Mouse (Mus musculus) thymus, postnatal 4 days (tissue): Measurements from ENCODE around the gene Tsacc.
"Not testable (repeated sequence)": the region's sequence is repeated elsewhere in the genome, so short reads cannot be mapped to it uniquely, and the experiment has no call there.

Source experiments
- DNase-seq: peaks from one replicate; pipeline ENCODE4 v3.0.0; 2021

Tsacc gene

DNA sequence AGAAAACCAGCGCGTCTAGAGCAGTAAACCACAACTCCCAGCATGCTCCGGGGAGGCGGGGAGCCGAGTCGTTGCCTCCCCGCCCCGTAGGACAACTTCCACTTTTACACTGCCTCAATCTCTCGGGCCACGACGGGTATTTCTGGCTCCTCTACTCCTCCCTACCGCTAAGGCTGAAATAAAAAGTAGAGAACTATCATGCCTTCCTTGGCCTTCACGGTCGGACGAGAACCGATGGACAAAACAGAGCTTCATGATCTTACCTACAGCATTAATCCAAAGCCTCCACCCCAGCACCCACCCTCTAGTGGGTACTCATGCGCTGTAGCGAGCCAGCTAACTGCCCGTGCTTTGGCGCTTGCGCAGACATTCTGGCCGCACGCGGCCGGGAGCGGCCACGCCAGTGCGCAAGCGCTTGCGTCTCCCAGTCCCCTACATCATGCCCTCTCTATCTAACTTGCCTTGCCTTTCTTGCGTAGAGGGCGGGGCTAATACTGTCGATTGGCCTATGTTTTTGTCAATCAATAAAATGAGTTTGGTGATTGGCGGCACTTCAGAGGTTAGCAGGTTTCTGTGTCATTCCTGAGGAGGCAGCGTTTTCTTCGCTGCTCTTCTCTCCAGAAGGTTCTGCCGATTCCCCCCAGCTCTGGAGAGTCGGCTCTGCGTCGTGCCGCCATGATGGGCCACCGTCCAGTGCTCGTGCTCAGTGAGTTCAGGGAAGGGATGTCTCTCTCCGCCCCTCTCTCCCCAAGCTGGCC, at the start of gene Tsacc, which contains the start of gene Cct3:
Tsacc (minus strand) TSS at position 439 of the 758 bp plus-strand sequence.
Cct3 (plus strand) TSS at position 556 of the 758 bp plus-strand sequence.
- peak; percentile 94 for DNase-seq

GRCm38 (mm10) chr3:88339006-88339405, 42.2 kb upstream of the Tsacc start:
- DNase-seq = no peak

- no peak for DNase-seq
Observed at GRCm38 (mm10) chr3:88338316-88338715, 41.5 kb upstream of the Tsacc start.

DNA sequence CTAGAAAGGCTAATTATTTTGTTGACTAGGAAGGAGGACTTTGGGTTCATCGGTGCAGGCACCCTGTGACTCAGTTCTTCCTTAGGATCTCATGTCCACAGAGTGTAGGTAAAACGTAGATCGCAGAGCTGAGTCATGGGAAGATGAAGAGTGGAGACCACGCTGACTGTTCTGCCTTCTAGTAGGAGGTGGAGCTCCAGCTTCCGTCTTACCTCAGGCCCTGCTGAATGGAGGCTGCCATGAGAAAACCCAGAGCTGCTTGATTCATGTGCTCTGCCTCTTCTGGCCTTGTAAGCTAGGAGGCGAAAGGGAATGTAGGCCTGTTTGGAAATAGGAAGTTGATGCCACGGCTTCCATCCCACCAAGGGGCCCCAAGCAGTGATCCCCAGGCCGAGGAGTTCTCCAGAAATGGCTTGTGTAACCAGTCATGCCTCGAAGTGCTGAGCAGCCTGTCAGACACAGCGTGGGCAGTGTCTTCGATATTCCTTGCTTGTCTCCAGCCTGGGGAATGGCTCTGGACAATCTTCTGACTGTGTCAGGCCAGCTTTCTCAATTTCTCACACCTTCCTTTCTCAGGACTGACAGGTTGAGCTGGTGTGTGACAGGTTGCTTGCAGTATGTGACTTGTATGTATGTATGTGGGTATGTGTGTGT, 40.7 kb upstream of the Tsacc start:
- DNase-seq = peak; percentile 25

- DNase-seq = peak; percentile 97
Observed at GRCm38 (mm10) chr3:88336058-88337013, 39.5 kb upstream of the Tsacc start, which contains the start of the genes Tmem79 and Smg5. TSS of gene Tmem79 (minus strand) at chr3:88336148. TSS of gene Smg5 (plus strand) at chr3:88336260.

DNA sequence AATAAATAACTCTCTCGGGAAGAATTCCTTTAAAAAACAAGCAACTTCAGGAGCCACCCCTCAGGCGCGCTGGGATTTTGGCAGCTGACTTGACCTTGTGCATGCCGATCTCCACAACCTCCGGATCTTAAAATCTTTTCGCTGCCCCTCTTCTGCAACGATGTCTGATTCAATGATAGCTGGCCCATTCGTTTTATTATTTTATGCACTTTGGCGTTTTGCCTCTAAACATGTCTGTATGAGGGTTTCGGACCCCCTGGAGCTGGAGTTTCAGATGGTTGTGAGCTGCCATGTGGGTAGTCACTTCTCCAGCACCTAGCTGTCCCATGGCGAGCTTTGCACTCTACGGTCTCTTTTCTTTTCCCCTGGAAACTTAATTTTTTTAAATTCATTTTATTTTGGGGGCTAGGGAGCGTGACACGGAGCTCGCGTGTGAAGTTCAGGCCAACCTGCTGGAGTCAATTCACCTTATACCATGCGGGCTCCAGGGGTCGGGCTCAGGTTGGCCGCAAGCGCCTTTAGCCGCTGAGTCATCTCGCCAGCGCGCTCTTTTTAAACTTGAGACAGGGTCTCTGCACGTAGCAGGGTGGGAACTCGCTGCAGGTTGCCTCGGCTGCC, 38.7 kb upstream of the Tsacc start:
- DNase-seq = no peak

GRCm38 (mm10) chr3:88334902-88335435, 38.2 kb upstream of the Tsacc start:
- no peak for DNase-seq

GRCm38 (mm10) chr3:88334029-88334658, 37.3 kb upstream of the Tsacc start:
- DNase-seq = no peak

DNA sequence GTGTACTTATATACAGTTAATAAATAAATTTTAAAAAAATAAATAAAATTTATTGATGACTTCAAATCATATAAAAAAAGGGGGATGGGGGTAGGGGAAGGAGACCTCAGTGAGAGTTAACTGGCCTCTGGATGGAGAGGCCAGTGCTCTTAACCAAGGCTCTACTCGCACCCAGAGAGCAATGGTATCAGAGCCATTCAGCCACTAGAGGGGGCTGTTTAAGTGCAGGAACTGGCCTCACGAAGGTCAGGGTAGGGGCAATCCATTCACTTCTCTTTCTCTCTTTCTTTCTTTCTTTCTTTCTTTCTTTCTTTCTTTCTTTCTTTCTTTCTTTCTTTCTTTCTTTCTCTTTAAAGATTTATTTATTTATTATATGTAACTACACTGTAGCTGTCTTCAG, 34.5 kb upstream of the Tsacc start:
- DNase-seq = peak; percentile 71

DNA sequence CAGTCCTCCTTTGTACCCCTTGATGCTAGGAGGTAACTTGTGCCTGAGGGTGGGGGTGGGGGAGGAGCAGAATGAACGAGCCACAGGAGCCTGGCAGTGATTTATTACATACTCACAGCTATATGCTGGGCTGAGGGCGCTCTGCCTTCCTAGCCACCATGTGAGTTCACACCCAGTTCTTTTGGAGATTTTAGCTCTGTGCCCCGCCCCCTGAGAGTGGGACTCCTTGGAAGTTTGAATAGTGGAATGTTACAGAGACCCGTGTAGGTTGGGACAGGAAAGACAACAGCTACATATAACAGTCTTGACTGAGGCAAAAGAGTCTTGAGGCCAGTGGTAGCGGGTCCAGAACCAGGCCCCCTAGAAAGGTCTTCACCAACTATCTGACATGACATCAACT, 32.2 kb upstream of the Tsacc start:
- no peak for DNase-seq

DNA sequence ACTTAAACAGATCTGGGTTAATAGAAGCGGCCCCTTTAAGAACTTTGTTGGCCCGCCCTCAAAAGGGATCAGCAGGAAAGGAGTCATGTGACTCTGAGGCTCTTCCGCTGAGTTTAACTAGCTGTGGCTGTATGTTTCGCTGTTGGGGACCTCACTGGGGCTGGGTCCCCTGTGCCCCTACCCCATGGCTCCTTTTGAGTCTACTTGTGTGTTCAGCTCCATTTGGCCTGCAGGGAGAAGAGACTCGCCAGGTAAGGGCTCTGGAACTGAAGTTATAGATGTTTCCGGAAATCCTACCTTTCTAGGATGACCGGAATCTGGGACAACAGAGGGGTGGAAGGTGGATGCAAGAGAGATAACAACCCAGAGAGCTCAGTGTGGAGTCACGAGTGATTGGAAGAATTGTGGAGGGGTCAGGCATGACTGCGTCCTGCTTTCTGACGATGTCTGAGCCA, 28.2 kb upstream of the Tsacc start, which contains the start of gene Glmp:
Glmp (plus strand) TSS at position 73 of the 455 bp plus-strand sequence.
- DNase-seq = peak; percentile 56

GRCm38 (mm10) chr3:88299172-88299571, 2.4 kb upstream of the Tsacc start:
- no peak for DNase-seq

GRCm38 (mm10) chr3:88297321-88297851, 587 bp upstream of the Tsacc start:
- no peak for DNase-seq

DNA sequence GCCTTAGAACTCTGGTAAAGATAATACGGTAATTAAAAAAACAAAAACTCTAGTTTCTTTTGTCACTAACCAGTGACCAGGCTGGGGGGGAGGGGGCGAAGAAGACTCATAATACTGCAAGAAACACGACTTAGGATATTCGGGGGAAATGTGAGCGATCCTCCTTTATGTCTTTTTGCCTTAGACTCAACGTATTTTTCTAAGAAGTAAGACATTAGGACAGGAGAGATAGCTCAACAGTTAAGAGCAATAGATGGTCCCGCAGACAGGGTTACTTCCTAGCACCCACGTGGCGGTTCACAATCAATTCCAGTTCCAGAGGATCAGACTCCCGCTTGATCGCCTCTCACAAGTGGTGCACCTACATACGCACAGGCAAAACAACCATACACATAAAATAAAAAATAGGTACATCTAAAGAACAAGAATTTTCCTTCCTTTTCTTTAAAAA, 664 bp downstream of the Tsacc start:
- peak; percentile 37 for DNase-seq

- DNase-seq = not testable (repeated sequence)
Observed at GRCm38 (mm10) chr3:88295272-88295671, 1.5 kb downstream of the Tsacc start.

DNA sequence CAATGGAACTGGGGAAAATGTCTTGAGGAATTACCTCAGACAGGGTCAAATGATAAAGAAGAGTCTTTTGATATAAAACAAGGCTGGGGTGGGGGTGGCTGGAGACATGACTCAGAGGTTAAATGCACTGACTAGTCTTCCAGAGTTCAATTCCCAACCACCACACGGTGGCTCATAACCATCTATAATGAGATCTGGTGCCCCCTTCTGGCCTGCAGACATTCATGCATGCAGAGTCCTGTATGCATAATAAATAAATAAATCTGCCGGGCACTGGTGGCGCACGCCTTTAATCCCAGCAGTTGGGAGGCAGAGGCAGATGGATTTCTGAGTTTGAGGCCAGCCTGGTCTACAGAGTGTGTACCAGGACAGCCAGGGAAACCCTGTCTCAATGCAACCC, 4.8 kb downstream of the Tsacc start:
- DNase-seq = peak; percentile 60

- not testable (repeated sequence) for DNase-seq
Observed at GRCm38 (mm10) chr3:88288133-88288713, 8.6 kb downstream of the Tsacc start.

DNA sequence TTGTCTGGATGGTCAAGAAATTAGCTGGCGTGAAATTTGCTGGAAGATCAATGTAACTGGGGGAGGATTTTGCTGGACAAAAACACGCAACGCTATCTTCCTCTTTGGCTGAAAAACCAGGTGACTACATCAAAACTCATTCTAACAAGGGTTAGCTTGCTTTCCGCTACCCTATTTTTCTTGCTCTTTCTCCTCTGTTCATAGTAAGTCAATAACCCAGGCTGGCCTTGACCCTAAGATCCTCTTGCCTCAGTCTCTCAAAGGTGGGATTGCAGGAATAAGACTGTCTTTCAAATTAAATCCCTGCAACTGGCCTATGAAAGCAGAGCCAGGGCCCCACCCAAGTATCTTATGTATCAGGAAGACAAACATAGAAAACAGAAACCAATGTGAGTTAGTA, 9.7 kb downstream of the Tsacc start, which contains the start of gene Gm38392:
Gm38392 (minus strand) TSS at position 101 of the 400 bp plus-strand sequence.
- no peak for DNase-seq

DNA sequence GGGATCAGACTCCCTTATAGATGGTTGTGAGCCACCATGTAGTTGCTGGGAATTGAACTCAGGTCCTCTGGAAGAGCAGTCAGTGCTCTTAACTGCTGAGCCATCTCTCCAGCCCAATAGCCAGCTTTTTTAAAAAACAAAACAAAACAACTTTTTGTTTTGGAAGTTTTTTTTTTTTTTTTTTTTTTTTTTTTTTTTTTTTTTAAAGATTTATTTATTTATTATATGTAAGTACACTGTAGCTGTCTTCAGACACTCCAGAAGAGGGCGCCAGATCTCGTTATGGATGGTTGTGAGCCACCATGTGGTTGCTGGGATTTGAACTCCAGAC, 11.3 kb downstream of the Tsacc start:
- DNase-seq = not testable (repeated sequence)

DNA sequence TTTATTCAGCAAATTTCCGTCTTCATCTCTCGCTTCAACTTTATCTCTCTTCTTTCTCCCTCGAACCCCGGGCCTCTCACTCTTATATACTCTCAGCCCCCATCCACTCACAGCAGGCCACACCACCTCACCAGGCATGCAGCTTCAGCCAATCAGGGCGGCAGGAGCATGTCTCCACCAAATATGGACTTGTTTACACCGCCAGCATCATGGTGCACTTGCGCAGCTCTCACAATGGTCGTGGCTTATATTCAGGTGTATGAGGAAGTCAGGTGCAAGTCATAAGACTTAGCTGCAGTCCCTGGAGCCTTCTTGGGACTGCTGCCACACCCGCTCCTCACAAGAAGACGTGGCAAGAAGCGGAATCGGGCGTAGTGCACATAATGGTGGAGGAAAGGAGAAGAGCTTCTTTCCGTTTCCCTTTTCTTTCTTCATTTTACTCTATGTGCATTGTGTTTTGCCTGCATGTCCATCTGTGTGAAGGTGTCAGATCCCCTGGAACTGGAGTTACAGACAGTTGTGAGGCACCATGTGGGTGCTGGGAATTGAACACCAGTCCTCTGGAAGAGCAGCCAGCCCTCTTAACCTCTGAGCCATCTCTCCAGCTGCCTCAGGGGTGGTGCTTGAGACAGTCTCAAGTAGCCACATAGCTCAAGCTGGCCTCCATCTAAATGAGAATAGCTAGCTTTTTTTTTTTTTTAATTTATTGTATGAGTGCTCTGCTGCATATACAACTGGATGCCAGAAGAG, 11.8 kb downstream of the Tsacc start:
- not testable (repeated sequence) for DNase-seq
